Mouse (Mus musculus): ENCODE data around the gene Cenpt. TPM values are rescaled to one million over a fixed set of nuclear protein-coding genes. Genes with fewer than 3 reads are reported as not detected.
"Not testable (repeated sequence)": the region's sequence is repeated elsewhere in the genome, so short reads cannot be mapped to it uniquely, and the experiment has no call there.

The Cenpt gene
- total RNA-seq, 4 experiments from 2014 or later = 14.4 to 17.8 (median 16.0) TPM

DNA sequence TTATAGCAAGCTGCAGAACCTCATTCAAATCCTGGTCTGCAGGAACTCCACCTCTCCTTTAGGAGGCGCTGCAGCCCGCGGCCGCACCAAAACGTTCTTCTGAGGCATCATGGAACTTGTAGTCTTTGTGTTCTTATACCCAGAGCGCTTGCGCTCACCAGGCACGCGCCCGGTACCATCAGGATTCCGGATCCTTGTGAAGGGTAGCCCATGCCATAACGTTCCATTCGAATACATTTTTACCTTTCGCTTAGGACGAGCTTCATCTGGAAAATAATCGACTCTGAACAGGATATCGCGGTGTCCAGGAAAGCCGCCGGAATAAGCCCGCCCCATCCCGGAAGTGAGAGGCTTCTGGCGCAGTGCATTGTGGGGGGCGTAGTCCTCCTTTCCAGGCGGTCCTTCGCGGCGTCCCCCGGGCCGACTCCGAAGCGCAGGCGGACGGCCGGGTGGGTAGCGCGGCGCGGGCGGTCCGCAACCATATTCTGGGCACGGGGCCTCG, 1.7 kb upstream of the Cenpt start, which contains the start of gene Thap11:
Gene Thap11, plus strand, starts transcription at position 418 of the 502 bp plus-strand sequence.
- DNase-seq (ENCODE audit: low spot score in 2 of 2) = peak; percentile 84 to 86

- DNase-seq (ENCODE audit: low spot score in 2 of 2) = no peak
Observed at GRCm38 (mm10) chr8:105854303-105854702, 1.2 kb upstream of the Cenpt start.

GRCm38 (mm10) chr8:105852146-105852729, 840 bp downstream of the Cenpt start:
- no peak for DNase-seq (ENCODE audit: low spot score in 2 of 2)

DNA sequence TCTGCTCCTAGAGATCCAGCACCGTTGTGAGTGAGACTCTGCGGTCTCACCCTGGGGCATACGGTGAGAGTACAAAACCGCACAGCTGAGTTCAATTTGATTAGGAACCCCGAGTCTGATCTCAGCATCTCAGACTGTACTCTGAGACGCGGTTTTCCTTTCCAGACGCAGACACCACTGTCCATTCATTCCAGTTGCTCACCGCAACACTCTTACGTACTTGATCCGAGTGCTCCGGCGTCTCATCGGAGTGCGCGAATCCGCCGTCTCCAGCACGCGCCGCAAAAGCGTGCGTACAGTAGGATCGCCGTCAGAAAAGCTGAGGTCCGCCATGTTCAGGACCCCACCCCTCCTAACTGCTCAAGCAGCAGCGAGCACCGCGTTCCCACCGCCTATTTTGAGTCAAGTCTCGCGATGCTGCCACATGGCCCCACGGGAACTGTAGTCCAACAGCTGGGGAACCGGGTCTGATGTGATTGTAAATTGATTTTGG, 1.4 kb downstream of the Cenpt start:
- peak; percentile 75 to 83 for DNase-seq (ENCODE audit: low spot score in 2 of 2)

DNA sequence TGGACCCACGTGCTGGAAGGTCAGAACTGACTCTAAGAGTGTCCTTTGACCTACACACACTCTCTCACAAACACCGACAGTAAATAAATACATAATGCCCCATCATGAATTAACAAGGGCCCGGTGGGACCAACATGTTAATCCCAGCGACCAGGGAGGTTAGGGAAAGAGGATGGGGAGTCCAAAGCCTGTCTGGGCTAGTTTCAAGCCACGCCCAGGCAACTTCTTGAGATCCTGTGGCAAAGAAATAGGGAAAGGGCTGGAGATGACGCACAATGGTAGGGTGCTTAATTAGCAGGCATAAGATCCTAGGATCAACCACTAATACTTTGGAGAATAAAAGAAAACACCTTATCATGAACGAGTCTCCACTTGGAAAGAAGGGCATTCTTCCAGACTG, 2.5 kb downstream of the Cenpt start:
- no peak for DNase-seq (ENCODE audit: low spot score in 2 of 2)

GRCm38 (mm10) chr8:105850014-105850413, 3.1 kb downstream of the Cenpt start:
- no peak for DNase-seq (ENCODE audit: low spot score in 2 of 2)

DNA sequence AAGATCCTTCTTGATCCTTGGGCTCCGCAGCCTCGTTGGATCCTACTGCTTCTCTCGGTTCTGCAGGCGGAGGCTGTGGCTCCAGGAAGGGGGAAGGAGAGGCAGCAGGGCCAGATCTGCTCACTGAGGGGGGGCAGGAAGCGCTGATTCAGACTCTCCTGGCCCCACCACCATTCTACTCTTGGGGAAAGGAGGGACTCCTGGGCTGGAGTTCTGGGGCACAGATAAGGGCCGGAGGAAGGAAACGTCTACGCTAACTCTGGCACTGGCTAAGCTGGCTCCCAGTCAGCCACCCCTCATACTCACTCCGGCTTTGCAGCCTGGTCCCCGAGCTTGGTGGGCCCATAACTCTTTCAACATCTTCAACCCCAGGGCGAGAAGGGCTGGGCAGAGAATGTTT, 6.4 kb downstream of the Cenpt start:
- no peak for DNase-seq (ENCODE audit: low spot score in 2 of 2)

DNA sequence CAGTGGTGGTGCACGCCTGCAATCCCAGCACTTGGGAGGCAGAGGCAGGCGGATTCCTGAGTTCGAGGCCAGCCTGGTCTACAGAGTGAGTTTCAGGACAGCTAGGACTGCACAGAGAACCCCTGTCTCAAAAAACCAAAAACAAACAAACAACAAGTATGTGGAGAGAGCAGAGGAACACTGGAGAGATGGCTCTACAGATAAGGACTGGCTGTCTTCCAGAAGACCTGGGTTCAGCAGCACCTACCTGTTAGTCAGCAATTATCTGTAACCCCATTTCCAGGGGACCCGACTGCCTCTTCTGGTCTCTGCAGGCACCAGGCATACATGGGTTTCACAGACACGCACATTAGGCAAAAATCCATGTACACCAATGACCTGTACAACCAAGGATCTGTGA, 13.9 kb downstream of the Cenpt start:
- no peak for DNase-seq (ENCODE audit: low spot score in 2 of 2)

GRCm38 (mm10) chr8:105836991-105837390, 16.1 kb downstream of the Cenpt start:
- no peak for DNase-seq (ENCODE audit: low spot score in 2 of 2)

GRCm38 (mm10) chr8:105835318-105835717, 17.8 kb downstream of the Cenpt start:
- DNase-seq (ENCODE audit: low spot score in 2 of 2) = peak in 1 of 2 experiments; percentile 50

GRCm38 (mm10) chr8:105833740-105834139, 19.3 kb downstream of the Cenpt start:
- not testable (repeated sequence) for DNase-seq (ENCODE audit: low spot score in 2 of 2)

DNA sequence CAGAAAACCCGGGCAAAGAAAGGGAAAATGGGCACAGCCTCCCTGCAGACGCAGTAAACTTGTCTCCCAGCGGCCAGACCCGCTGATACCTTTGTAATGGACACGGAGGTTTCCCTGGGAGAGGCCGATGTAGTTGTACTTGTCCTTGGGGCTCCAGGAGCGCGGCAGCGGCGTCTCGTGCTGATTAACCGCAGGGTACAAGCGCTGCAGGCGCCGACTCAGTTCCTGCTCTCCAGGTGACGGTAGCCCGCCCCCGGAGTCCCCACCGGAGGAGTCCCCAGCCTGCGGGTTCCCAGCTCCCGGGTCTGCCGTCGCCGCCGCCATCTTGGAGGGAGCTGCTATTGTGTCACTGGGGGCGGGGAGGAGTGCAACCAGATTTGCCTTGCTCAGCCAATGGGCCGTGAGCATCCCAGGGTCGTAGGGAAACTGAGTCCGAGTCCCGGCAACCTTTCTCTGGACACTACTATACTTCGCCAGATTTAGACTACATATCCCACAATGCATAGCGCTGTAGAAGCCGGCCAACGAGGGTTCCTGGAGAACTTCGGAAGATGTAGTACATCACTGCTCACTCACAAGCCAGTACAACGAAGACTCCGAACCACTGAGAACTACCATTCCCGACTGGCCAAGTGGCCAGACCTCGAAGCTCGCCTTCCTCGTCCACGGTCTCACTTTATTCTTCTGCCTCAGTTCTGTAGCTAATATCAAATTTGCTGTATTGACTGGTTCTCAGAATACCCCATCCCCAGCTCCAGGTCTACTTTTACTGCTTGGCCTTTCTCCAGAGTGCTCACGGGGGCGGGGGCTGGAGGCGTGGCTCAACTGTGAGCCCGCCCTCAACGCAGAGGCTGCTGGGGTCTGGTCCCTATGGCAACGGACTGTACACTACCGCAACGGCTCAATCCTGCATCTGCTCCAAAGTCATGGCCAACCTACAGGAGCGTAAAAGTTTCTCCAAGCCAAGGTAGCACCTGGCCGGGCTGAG, 25.9 kb downstream of the Cenpt start, which contains the start of the genes Ranbp10 and Tsnaxip1:
Gene Ranbp10, minus strand, starts transcription at position 490 of the 988 bp plus-strand sequence.
Gene Tsnaxip1, plus strand, starts transcription at position 871 of the 988 bp plus-strand sequence.
- peak; percentile 92 to 99 for DNase-seq (ENCODE audit: low spot score in 2 of 2)

GRCm38 (mm10) chr8:105826379-105826778, 26.7 kb downstream of the Cenpt start:
- no peak for DNase-seq (ENCODE audit: low spot score in 2 of 2)

- DNase-seq (ENCODE audit: low spot score in 2 of 2) = no peak
Observed at GRCm38 (mm10) chr8:105825506-105825905, 27.6 kb downstream of the Cenpt start.

GRCm38 (mm10) chr8:105820925-105821324, 32.2 kb downstream of the Cenpt start:
- DNase-seq (ENCODE audit: low spot score in 2 of 2) = no peak

DNA sequence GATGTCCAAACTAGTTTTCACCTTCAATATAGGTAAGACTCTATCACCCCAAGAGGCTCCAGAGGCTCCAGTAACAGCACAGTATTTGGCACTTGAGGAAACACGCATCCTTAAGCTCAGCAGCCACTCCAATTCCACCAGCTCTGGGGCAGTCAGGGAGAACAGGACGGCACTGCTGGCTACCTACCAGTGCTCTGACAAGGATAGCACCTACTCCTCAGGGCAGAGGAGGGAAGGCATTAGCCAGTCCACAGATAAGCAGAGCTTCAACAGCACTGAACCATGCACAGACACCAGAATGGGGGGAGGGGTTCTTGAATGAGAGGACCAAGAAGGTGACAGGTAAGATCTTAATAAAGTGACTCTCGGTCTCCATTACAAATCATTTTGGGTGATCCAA, 33.4 kb downstream of the Cenpt start:
- no peak for DNase-seq (ENCODE audit: low spot score in 2 of 2)

DNA sequence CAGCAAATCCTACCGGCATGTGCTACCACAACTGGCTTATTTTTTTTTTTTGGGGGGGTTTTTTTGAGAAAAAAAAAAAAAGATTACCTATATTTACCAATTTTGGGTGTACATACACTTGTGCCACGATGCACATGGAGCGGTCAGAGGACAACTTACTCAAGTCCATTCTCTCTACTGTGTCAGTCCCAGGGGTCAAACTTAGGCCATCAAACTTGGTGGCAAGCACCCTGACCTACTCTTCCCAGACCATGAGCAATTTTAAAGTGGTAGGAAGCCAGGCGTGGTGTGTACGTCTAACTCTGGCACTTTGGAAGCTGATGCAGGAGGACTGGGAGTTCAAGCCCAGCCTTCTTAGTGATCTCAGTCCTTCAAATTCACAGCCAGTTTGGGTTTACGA, 39.8 kb downstream of the Cenpt start:
- no peak for DNase-seq (ENCODE audit: low spot score in 2 of 2)

- DNase-seq (ENCODE audit: low spot score in 2 of 2) = no peak
Observed at GRCm38 (mm10) chr8:105812511-105812910, 40.6 kb downstream of the Cenpt start.

DNA sequence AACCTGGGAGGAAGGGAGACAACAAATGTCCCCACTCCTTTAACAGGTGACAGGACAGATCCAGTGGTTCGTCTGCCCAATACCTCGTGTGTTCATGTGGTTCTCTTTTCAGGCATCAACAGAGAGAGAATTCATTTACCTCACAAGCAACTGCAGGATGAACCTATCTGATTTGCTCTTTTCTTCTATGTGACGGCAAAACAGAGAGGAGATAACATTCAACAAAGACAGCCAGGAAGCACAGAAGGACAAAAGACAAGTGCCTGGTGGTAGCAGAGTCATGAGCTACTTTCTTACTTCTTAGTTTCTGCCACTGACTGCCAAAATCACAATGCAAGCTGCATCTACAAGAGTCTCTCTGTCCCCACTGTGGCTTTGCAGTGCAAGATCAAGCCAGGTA, 41.5 kb downstream of the Cenpt start:
- no peak for DNase-seq (ENCODE audit: low spot score in 2 of 2)

- no peak for DNase-seq (ENCODE audit: low spot score in 2 of 2)
Observed at GRCm38 (mm10) chr8:105811061-105811460, 42.0 kb downstream of the Cenpt start.

- DNase-seq (ENCODE audit: low spot score in 2 of 2) = no peak
Observed at GRCm38 (mm10) chr8:105810245-105810786, 42.8 kb downstream of the Cenpt start.

DNA sequence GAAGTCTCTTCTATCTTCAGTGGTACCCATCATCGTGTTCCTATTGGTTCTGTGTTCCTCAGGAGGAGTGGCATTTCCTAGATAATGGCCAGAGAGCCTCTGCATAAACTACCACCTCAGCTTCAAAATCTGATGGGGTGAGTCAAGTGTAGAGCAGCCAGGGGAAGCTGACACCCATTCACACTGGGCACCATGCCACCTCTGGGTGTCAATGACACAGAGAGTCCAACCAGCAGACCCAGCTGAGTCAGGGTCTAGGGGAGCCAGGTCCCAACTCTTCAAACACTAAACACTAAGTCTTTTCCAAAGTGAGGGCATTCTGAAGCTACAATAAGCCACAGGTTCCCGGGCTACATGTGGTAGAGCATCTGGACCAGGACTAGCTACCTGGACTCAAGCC, 44.6 kb downstream of the Cenpt start:
- DNase-seq (ENCODE audit: low spot score in 2 of 2) = no peak
